Mouse (Mus musculus) lung, postnatal 0 days (tissue): ENCODE results near the gene Vps16. TPM values are rescaled to one million over a fixed set of nuclear protein-coding genes. Genes with fewer than 3 reads are reported as not detected.
A peak's percentile ranks its signal among the peaks of the same experiment; 100 is the strongest.

ENCODE experiments used
- ATAC-seq: fragments of 200-750 bp; cut with Nextera tagmentation; 2 replicates; pipeline ENCODE4 v1.8.0; 2017; ENCODE audit warnings: moderate library complexity
- DNase-seq: peaks from one replicate; pipeline ENCODE4 v3.0.0-alpha.2; 2016; ENCODE audit warnings: low spot score
- H3K27ac ChIP-seq: fragments of 300-500 bp; sonication (generic); 2 replicates; pipeline ENCODE4 v1.5.1; 2014; ENCODE audit warnings: antibody characterized with exemption, mild to moderate bottlenecking, low read length, mixed read lengths
- H3K27me3 ChIP-seq: fragments of 300-500 bp; sonication (generic); replicated peaks from 2 replicates; pipeline ENCODE4 v1.6.1; 2014; ENCODE audit warnings: low read length, mixed read lengths; ENCODE audit not compliant: insufficient read depth
- H3K36me3 ChIP-seq: fragments of 300-500 bp; sonication (generic); 2 replicates; pipeline ENCODE4 v1.6.1; 2014; ENCODE audit warnings: low read length, mixed read lengths; ENCODE audit not compliant: insufficient read depth
- H3K4me1 ChIP-seq: fragments of 300-500 bp; sonication (generic); 2 replicates; pipeline ENCODE4 v1.6.1; 2014; ENCODE audit warnings: antibody characterized with exemption, low read depth, low read length, mixed read lengths; ENCODE audit not compliant: insufficient read depth
- H3K4me2 ChIP-seq: fragments of 300-500 bp; sonication (generic); replicated peaks from 2 replicates; pipeline ENCODE4 v1.6.1; 2014; ENCODE audit warnings: low read depth, mild to moderate bottlenecking, low read length, moderate library complexity, mixed read lengths
- H3K4me3 ChIP-seq: fragments of 300-500 bp; sonication (generic); 2 replicates; pipeline ENCODE4 v1.5.1; 2014; ENCODE audit warnings: low read depth, low read length
- H3K9ac ChIP-seq: fragments of 300-500 bp; sonication (generic); replicated peaks from 2 replicates; pipeline ENCODE4 v1.6.1; 2014; ENCODE audit warnings: low read depth, mild to moderate bottlenecking
- H3K9me3 ChIP-seq: fragments of 300-500 bp; sonication (generic); 2 replicates; pipeline ENCODE4 v1.6.1; 2016; ENCODE audit warnings: low read length, mixed read lengths
- CTCF ChIP-seq: IDR thresholded peaks from 2 replicates; pipeline ENCODE4 v1.5.1; 2016; ENCODE audit warnings: antibody characterized with exemption, mild to moderate bottlenecking
- EP300 ChIP-seq: IDR thresholded peaks from 2 replicates; pipeline ENCODE4 v1.6.1; 2016; ENCODE audit warnings: antibody characterized with exemption, mild to moderate bottlenecking, control low read depth
- WGBS: fragments of 180-500 bp; shearing (Covaris S2); extraction: QIAGEN DNeasy Blood & Tissue Kit; methylation state at CpG from one replicate; pipeline ENCODE4 v1.1.7; 2014; 5-methylcytosine and 5-hydroxymethylcytosine counted together
- polyA plus RNA-seq: library from polyadenylated mRNA; unstranded; fragments of >200 nt; fragmentation: Nextera tagmentation; extraction: Ambion mirVana; gene quantifications from 2 replicates; pipeline ENCODE4 v1.2.1, GENCODE M21; 2015

Vps16 gene
- polyA plus RNA-seq, 1 experiment from 2014 or later, result 47.0 TPM

- Histone ChIP-seq H3K9ac (no peak overlapping the region), H3K27me3 (no peaks in the 10 kb centered on the region), H3K4me2 (no peak overlapping the region), H3K27ac (no peak overlapping the region), H3K4me3 (no peak overlapping the region), H3K36me3 (no peaks in the 10 kb centered on the region), H3K9me3 (no peaks in the 10 kb centered on the region), H3K4me1 (no peaks in the 10 kb centered on the region)
- DNase-seq (no peak), ATAC-seq (no peak)
- 65% methylated on average over 4 of the region's 4 CpGs for WGBS
- TF ChIP-seq CTCF (no peak), EP300 (no peak)
These were observed 22.2 kb upstream of the Vps16 start for GRCm38 (mm10) chr2:130401891-130402290.

- no peak within 1 kb of the TSS for H3K9ac ChIP-seq
- TF ChIP-seq CTCF (no peak), EP300 (no peak)
- no peaks in the 10 kb centered on the region for H3K9me3 ChIP-seq
- H3K36me3 ChIP-seq, result no peaks in the 10 kb centered on the region
- 92% methylated on average over 1 of the region's 1 CpGs for WGBS
- no peaks in the 10 kb centered on the region for H3K27me3 ChIP-seq
- no peak within 1 kb of the TSS for H3K27ac ChIP-seq
- no peaks in the 10 kb centered on the region for H3K4me1 ChIP-seq
- H3K4me2 ChIP-seq, result no peak within 1 kb of the TSS
- no peak for DNase-seq
- H3K4me3 ChIP-seq, result no peak within 1 kb of the TSS
- ATAC-seq, result no peak
These were observed 19.2 kb upstream of the Vps16 start, which contains the start of the genes Gm28372 and 1700020A23Rik for GRCm38 (mm10) chr2:130404939-130405338. Gm28372 (plus strand) TSS chr2:130405239. 1700020A23Rik (plus strand) TSS chr2:130405259.

GRCm38 (mm10) chr2:130406178-130406577 is 18.0 kb upstream of the Vps16 start, which contains the start of gene Tmem239:
Tmem239 (plus strand) TSS chr2:130406478.
- H3K36me3 ChIP-seq, result no peaks in the 10 kb centered on the region
- no peak within 1 kb of the TSS for H3K27ac ChIP-seq
- H3K27me3 ChIP-seq, result no peaks in the 10 kb centered on the region
- no peaks in the 10 kb centered on the region for H3K4me1 ChIP-seq
- ATAC-seq (no peak), DNase-seq (no peak)
- TF ChIP-seq CTCF (no peak), EP300 (no peak)
- WGBS, result 86% methylated on average over 2 of the region's 2 CpGs
- no peak within 1 kb of the TSS for H3K4me3 ChIP-seq
- H3K9me3 ChIP-seq, result no peaks in the 10 kb centered on the region
- no peak within 1 kb of the TSS for H3K9ac ChIP-seq
- H3K4me2 ChIP-seq, result no peak within 1 kb of the TSS

- H3K9ac ChIP-seq, result no peak overlapping the region
- no peaks in the 10 kb centered on the region for H3K4me1 ChIP-seq
- no peak overlapping the region for H3K27ac ChIP-seq
- H3K9me3 ChIP-seq, result no peaks in the 10 kb centered on the region
- H3K4me2 ChIP-seq, result no peak overlapping the region
- no peaks in the 10 kb centered on the region for H3K27me3 ChIP-seq
- H3K4me3 ChIP-seq, result no peak overlapping the region
- no peaks in the 10 kb centered on the region for H3K36me3 ChIP-seq
- DNase-seq (peak; percentile 56), ATAC-seq (peak; percentile 57)
- 19% methylated on average over 6 of the region's 6 CpGs for WGBS
- TF ChIP-seq CTCF, result no peak
These were observed 15.9 kb upstream of the Vps16 start for GRCm38 (mm10) chr2:130408194-130408593.

- WGBS, result 36% methylated on average over 16 of the region's 16 CpGs
- Histone ChIP-seq H3K4me3 (no peak overlapping the region), H3K4me2 (no peak overlapping the region), H3K27ac (no peak overlapping the region), H3K36me3 (no peaks in the 10 kb centered on the region), H3K27me3 (no peaks in the 10 kb centered on the region), H3K4me1 (no peaks in the 10 kb centered on the region), H3K9ac (no peak overlapping the region), H3K9me3 (no peaks in the 10 kb centered on the region)
- TF ChIP-seq EP300 (no peak), CTCF (peak; percentile 96)
- ATAC-seq (peak; percentile 83), DNase-seq (peak; percentile 82)
These were observed 12.3 kb upstream of the Vps16 start for GRCm38 (mm10) chr2:130411558-130412495.

GRCm38 (mm10) chr2:130412775-130413174 is 11.4 kb upstream of the Vps16 start:
- Histone ChIP-seq H3K4me1 (no peaks in the 10 kb centered on the region), H3K9me3 (no peaks in the 10 kb centered on the region), H3K27ac (no peak overlapping the region), H3K4me3 (no peak overlapping the region), H3K27me3 (no peaks in the 10 kb centered on the region), H3K4me2 (no peak overlapping the region), H3K9ac (no peak overlapping the region), H3K36me3 (no peaks in the 10 kb centered on the region)
- DNase-seq (no peak), ATAC-seq (no peak)
- TF ChIP-seq EP300 (no peak), CTCF (no peak)
- WGBS, result 59% methylated on average over 3 of the region's 3 CpGs
